Mouse (Mus musculus) left cerebral cortex, postnatal 36 days (tissue): ENCODE measurements around the gene Zfp385c. TPM values are rescaled to one million over a fixed set of nuclear protein-coding genes. Genes with fewer than 3 reads are reported as not detected.
A peak's percentile ranks its signal among the peaks of the same experiment; 100 is the strongest.
"Not testable (repeated sequence)": the region's sequence is repeated elsewhere in the genome, so short reads cannot be mapped to it uniquely, and the experiment has no call there.

Source experiments
- DNase-seq, 2 experiments: peaks; one replicate each; pipeline ENCODE4 v3.0.0; 2021 to 2022; ENCODE audit warnings: low spot score in 2 of 2, mixed read lengths in 1 of 2
- intact Hi-C: fragments of 180-260 bp; cut with DNase I; formaldehyde crosslinking; loops from one replicate; pipeline ENCODE4 v1.15.1; 2025
- total RNA-seq, 2 experiments: library from RNA; stranded (reverse); gene quantifications; 2 replicates each; pipeline ENCODE4 v1.2.3; 2021

Zfp385c gene
- total RNA-seq, 2 experiments from 2014 or later = 0.39 to 0.47 TPM

DNA sequence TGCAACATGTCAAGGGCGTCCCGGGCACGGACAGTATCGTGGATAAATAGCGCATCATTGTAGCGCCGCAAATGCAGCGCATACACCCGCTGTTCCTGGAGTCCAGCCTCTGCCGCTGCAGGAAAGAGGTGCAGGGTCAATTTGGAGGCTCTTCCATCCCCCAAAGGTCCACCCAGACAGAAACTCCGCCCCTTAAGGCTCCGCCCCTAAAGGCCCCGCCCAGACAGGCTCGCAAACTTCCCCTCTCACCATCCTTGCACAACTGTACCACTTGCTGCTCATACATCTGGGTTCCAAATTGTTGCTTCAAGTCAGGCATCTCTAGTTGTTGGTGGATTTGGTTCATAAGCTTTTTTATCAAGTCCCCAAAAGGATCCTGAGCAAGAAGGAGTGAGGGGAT is 9.0 kb upstream of the Zfp385c start:
- no peak for DNase-seq
- intact Hi-C loops = loop anchor here (10.0 kb wide), 1 partner anchor 276 kb away; no protein-coding TSS in a partner anchor

GRCm38 (mm10) chr11:100700710-100701109 is 8.5 kb upstream of the Zfp385c start:
- no peak for DNase-seq
- intact Hi-C loops = loop anchor here (10.0 kb wide), 1 partner anchor 276 kb away; no protein-coding TSS in a partner anchor

DNA sequence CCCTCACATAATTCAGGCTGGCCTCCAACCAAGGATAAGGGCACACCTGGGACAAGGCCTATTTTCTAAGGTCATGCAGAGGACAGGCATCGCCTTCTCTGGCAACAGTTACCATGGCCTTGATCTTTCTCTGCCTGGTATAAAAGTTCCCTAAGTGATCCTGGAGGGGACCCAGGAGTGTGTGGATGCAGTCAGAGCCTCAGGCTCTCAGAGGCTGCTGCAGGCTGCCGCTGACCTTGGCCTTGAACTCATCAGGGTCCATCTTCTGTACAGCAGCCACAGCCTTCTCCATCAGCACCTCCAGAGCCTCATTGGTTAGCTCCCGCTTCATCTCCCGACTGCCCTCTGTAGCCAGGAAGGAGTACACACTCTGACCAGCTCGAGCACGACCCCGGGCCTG is 5.7 kb upstream of the Zfp385c start:
- intact Hi-C loops = loop anchor here (10.0 kb wide), 1 partner anchor 343 kb away; the partner anchor contains the start of gene Hap1
- no peak for DNase-seq

GRCm38 (mm10) chr11:100694926-100695325 is 2.7 kb upstream of the Zfp385c start:
- peak; percentile 52 to 76 for DNase-seq
- intact Hi-C loops = loop anchor here (1.0 to 10.0 kb wide), 3 partner anchors 68 to 340 kb away; partner anchors contain the start of gene Hap1

DNA sequence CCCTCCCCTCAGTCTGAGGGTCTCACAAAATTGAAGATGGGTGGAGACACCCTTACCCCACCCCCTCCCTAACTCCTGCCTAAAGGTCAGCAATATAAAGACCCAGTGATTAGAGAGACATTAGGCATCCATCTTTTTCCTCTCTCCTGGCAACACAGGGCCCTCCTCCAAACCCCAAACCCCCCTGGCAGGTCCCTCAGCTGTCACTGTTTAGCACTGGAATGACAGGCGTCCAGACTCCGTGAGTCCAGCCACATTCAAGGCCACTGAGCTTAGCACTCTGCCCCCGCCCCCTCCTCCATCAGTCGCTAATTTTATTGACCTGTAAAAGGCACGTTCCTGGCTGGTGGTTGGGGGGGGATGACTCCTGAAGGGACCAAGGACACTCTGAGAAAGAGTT is 899 bp upstream of the Zfp385c start:
- DNase-seq = no peak
- intact Hi-C loops = loop anchor here (10.0 kb wide), 1 partner anchor 338 kb away; the partner anchor contains the start of gene Hap1

DNA sequence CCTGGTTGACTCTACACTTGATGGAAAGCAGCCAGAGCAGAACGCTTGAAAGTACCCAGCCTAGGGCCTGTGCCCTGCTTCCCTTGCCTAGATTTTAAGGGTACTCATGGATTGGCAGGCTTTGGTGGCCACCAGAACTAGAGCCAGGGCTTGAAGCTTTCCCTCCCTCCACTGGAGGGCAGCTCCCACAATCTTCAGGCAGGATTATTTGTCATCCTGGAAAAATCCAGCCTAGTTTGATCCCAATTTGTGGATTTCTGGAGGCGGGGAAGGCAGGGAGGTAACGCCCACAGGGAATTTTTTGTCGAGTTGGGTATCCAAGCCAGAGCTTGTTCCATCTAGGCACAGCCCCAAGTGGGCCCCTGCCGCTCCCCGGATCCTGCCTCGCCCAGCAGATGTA is 1.9 kb downstream of the Zfp385c start:
- no peak for DNase-seq
- intact Hi-C loops = loop anchor here (10.0 kb wide), 1 partner anchor 336 kb away; the partner anchor contains the start of gene Hap1

DNA sequence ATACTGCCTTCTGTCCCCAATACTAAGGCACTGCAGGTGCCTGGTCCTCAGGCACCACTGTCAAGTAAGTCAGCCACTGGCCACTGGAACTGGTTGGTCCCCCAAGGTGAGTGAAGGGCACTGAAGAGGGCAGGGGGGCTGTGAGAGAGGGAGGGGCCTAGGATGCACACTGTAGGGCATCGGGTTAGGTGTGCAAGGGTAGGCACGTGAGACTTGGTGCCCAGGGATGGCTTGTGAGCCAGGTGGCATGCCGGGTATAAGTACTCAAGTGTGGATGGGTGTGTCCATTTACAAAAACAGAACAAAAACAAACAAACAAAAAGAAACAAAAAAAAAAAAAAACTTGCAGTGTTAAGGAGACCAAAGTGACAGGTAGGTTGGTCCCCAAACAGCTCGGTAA is 3.8 kb downstream of the Zfp385c start:
- intact Hi-C loops = no loop called here
- DNase-seq = no peak

DNA sequence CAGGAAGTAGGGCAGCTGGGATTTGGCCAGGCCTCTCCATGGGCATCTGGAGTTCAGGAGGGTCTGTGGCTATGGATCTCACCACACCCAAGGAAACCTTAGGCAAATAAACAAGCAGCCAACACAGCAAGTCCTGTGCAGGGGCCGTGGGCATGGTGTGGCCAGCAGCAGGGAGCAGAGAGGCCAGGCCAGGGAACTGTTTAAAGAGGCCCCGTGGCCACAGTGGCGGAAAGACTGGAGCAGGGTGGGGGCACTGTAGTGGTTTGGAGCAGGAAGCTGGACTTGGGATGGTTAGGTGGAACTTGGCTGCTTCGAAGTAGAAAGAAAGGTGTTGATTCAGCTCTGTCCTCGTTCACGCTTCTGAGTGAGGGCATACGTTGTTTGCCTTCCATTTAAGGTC is 5.0 kb downstream of the Zfp385c start:
- DNase-seq = no peak
- intact Hi-C loops = no loop called here

DNA sequence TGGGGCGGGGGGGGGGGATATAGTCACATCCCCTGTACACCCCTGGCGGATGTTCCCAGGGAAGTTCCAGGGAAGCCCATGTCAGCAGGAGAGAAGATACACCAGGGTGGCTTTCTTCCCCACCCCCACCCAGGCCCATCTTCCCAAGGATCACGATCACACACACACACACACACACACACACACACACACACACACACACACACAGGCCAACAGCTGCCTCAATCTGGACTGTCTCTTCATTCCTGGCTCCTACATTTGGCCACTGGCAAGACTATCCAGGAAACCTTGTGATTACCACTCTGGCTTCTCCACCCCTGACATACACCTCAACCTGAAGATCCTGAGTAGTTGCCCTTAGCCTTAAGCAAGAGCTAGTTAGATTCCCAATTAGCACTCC is 6.9 kb downstream of the Zfp385c start:
- no peak for DNase-seq
- intact Hi-C loops = no loop called here

GRCm38 (mm10) chr11:100684084-100684483 is 8.2 kb downstream of the Zfp385c start:
- DNase-seq = no peak
- intact Hi-C loops = no loop called here

DNA sequence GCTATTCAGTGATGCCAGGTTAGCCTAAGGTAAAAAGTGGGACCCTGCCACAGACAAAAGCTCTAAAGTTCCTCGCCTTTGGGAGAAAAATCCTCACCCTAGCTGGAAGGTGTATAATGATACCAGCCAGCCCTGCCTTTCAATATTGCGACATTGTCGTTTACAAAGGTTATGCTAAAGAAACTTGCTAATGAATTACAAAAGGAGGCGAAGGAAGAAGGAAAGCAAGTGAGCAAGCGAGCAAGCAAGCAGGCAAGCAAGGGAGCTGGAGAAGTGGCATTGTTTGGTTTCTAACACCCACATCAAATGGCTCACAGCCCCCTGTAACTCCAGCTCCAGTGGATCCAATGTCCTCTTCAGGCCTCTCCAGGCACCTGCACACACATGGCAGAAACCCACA is 9.7 kb downstream of the Zfp385c start:
- DNase-seq = no peak
- intact Hi-C loops = no loop called here

GRCm38 (mm10) chr11:100681826-100682225 is 10.4 kb downstream of the Zfp385c start:
- intact Hi-C loops = no loop called here
- DNase-seq = no peak

DNA sequence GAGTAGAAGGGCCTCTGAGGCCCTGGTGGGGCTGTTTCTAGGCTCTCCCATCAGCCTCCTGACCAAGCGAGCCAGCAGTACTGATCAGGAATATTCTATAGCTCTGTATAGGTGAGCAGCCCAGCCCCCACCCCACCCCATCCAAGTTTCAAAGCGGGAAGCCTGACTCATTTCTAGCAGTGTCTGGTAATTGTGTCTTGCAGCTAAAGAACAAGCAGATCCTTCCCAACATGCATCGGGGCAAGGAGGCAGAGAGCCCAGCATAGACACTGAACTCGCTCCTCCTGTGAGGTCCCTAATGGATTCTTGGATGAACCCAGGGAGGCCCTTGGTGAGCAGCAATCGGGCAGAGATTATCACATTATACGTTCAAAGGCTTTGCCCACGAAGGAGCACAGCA is 14.4 kb downstream of the Zfp385c start:
- intact Hi-C loops = no loop called here
- DNase-seq = peak; percentile 21 to 42

- DNase-seq = no peak
- intact Hi-C loops = no loop called here
Observed at GRCm38 (mm10) chr11:100673169-100673568, 19.1 kb downstream of the Zfp385c start.

DNA sequence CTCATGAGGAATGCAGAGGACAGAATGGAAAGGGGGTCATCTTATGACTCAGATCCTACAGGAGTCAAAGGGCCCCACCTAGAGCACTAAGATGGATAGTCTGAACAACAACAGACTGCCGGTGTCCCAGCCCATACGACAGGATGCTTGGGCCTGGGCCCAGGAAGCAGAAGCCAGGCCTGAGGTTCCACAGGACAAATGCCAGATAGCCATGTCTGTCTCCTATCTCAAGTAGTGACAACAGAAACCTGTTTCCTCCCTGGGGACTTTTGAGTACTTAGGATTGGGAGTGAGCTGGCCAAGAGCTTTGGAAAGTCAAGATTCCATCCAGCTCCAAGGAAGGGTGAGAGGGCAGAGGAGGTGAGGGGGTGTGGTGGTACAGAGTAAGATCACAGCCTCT is 20.3 kb downstream of the Zfp385c start:
- no peak for DNase-seq
- intact Hi-C loops = no loop called here

DNA sequence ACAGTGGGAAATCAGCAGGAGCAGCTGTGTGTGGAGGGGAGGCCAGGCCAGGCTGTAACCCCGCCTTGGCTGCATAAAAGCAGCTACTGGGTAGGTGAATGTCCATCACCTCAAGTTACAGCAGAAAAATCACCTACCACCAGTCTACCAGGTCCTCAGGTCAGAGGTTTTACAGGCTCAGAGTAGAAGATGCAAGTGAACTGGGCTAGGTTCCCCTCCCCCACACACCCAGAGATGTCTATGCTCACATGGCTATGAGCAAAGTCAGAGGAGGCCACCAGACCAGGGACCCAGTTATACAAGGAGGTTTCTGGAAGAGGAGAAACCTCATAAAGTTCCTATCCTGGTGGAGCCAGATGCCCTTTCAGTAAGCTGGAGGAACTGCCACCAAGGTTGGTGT is 21.2 kb downstream of the Zfp385c start:
- intact Hi-C loops = no loop called here
- no peak for DNase-seq

DNA sequence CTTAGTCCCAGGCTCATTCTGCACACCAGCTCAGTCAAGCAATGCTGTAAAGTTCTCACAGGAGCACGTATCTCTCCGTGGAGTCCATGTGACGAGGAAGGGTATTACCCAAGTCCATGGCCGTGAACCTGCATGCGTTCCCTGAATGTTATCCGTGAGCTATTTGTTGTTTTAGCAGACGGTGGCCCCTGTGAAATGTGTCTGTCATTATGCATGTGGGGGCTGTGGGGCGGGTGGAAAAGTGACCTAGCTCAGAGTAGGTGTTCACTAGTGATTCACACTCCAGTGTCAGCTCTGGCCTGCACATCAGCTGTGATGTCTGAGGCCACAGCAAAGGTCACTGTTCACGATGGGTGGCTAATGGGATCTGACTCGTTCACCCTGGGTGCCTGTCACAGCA is 32.4 kb downstream of the Zfp385c start:
- intact Hi-C loops = no loop called here
- DNase-seq = no peak

DNA sequence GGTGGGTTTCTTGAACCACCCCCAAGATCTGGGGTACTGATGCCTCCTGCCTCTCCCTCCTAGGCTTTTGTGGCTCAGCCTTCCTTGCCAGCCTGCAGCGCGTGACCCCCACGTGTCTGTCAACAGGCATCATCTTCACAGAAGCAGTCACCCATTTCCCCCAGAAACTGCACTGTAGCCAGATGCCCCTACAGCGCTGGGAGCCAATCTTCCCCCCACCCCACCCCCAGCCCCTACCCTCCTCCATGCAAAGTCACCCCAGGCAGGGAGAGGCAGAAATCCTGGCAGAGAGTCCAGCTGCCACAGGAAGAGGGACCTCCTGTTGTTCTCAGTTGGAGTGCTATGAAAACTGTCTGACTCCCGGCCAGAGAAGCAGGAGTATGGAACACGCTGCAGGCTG is 35.8 kb downstream of the Zfp385c start:
- intact Hi-C loops = no loop called here
- no peak for DNase-seq

DNA sequence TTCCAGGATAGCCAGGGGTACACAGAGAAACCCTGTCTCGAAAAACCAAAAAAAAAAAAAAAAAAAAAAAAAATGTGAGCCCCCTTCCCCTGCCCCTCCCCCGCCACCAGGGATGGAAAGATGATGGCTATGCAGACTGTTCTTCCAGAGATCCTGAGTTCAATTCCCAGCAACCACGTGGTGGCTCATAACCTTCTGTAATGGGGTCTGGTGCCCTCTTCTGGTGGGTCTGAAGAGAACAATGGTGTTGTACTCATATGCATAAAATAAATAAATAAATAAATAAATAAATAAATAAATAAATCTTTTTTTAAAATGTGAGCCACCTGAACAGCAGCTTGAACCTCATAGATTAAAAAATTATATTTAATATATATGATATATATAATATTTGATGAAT is 36.7 kb downstream of the Zfp385c start:
- DNase-seq, intact Hi-C loops: not testable (repeated sequence)

- intact Hi-C loops = no loop called here
- no peak for DNase-seq
Observed at GRCm38 (mm10) chr11:100651748-100652147, 40.5 kb downstream of the Zfp385c start.

DNA sequence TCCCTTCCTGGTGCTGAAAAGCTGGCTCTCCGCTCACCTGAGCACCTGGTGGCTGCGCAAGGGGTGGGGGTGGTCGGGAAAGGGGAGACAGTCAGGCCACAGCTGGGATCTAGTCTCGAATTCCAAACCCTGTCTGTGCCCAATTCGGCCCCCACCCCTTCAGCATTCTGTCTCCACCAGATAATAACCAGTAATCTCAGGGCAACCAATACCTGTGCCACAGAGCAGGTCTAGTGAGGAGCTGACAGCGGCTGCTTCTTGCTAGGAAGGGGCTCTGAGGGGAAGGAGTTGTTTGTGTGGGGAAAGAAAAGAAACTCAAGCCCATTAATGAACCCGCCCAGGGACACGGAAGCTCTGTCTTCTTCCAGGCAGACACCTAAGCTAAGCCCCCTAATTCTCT is 41.0 kb downstream of the Zfp385c start:
- intact Hi-C loops = no loop called here

GRCm38 (mm10) chr11:100648405-100648804 is 43.9 kb downstream of the Zfp385c start:
- no peak for DNase-seq
- intact Hi-C loops = no loop called here

More for the DNA sequence above, 41.0 kb downstream of the Zfp385c start:
- no peak for DNase-seq
